Mouse (Mus musculus): ENCODE measurements around the gene Gm42417. TPM values are rescaled to one million over a fixed set of nuclear protein-coding genes. Genes with fewer than 3 reads are reported as not detected.
A peak's percentile ranks its signal among the peaks of the same experiment; 100 is the strongest.

The Gm42417 gene
- polyA plus RNA-seq, 1 experiment: 1.2 TPM

- no peak overlapping the region for H3K4me3 ChIP-seq (ENCODE audit: low read depth, low read length)
- no peak overlapping the region for H3K27ac ChIP-seq (ENCODE audit: insufficient read depth, low read length)
Observed at GRCm38 (mm10) chr1:36518259-36518658, 21.0 kb downstream of the Gm42417 start.

GRCm38 (mm10) chr1:36513718-36514117 is 25.5 kb downstream of the Gm42417 start:
- Histone ChIP-seq H3K36me3 (ENCODE audit: control insufficient read depth, insufficient read depth, low read length, poor library complexity, severe bottlenecking) (0 out of 2 replicates have a peak, but pooled peaks cover 8% of the 10 kb centered on the region), H3K27me3 (ENCODE audit: control insufficient read depth, insufficient read depth, low read length, poor library complexity, severe bottlenecking) (no peaks in the 10 kb centered on the region), H3K4me1 (ENCODE audit: control insufficient read depth, insufficient read depth, low read length) (peaks cover 2% of the 10 kb centered on the region), H3K4me3 (ENCODE audit: low read depth, low read length) (no peak overlapping the region), H3K27ac (ENCODE audit: insufficient read depth, low read length) (no peak overlapping the region), H3K9ac (ENCODE audit: low read depth, poor library complexity, severe bottlenecking) (no peak overlapping the region), H3K9me3 (replicated peaks; ENCODE audit: control insufficient read depth, insufficient read depth, low read length, poor library complexity, severe bottlenecking) (no peaks in the 10 kb centered on the region)
- TF ChIP-seq POLR2A (IDR thresholded peaks at IDR 0.05; ENCODE audit: insufficient read depth, low read length): no peak
- peak; percentile 71 for TF ChIP-seq CTCF (IDR thresholded peaks at IDR 0.05; ENCODE audit: low read depth, low read length)

More at GRCm38 (mm10) chr1:36518259-36518658, 21.0 kb downstream of the Gm42417 start:
- peaks cover 24% of the 10 kb centered on the region for H3K36me3 ChIP-seq (ENCODE audit: control insufficient read depth, insufficient read depth, low read length, poor library complexity, severe bottlenecking)
- no peak overlapping the region for H3K9ac ChIP-seq (ENCODE audit: low read depth, poor library complexity, severe bottlenecking)
- H3K9me3 ChIP-seq (replicated peaks; ENCODE audit: control insufficient read depth, insufficient read depth, low read length, poor library complexity, severe bottlenecking): no peaks in the 10 kb centered on the region
- peaks cover 2% of the 10 kb centered on the region for H3K4me1 ChIP-seq (ENCODE audit: control insufficient read depth, insufficient read depth, low read length)
- TF ChIP-seq CTCF (IDR thresholded peaks at IDR 0.05; ENCODE audit: low read depth, low read length) (no peak), EP300 (IDR thresholded peaks at IDR 0.05; ENCODE audit: insufficient read depth, low read depth, low read length) (no peak), POLR2A (IDR thresholded peaks at IDR 0.05; ENCODE audit: insufficient read depth, low read length) (no peak)
- H3K27me3 ChIP-seq (ENCODE audit: control insufficient read depth, insufficient read depth, low read length, poor library complexity, severe bottlenecking): no peaks in the 10 kb centered on the region

GRCm38 (mm10) chr1:36513310-36513709 is 25.9 kb downstream of the Gm42417 start:
- TF ChIP-seq CTCF (IDR thresholded peaks at IDR 0.05; ENCODE audit: low read depth, low read length): no peak
- no peak for TF ChIP-seq EP300 (IDR thresholded peaks at IDR 0.05; ENCODE audit: insufficient read depth, low read depth, low read length)
- no peak for TF ChIP-seq POLR2A (IDR thresholded peaks at IDR 0.05; ENCODE audit: insufficient read depth, low read length)
- Histone ChIP-seq H3K4me3 (ENCODE audit: low read depth, low read length) (peak overlapping the region; percentile 68), H3K4me1 (ENCODE audit: control insufficient read depth, insufficient read depth, low read length) (peaks cover 2% of the 10 kb centered on the region), H3K9me3 (replicated peaks; ENCODE audit: control insufficient read depth, insufficient read depth, low read length, poor library complexity, severe bottlenecking) (no peaks in the 10 kb centered on the region), H3K27ac (ENCODE audit: insufficient read depth, low read length) (no peak overlapping the region), H3K9ac (ENCODE audit: low read depth, poor library complexity, severe bottlenecking) (peak overlapping the region; percentile 97), H3K27me3 (ENCODE audit: control insufficient read depth, insufficient read depth, low read length, poor library complexity, severe bottlenecking) (no peaks in the 10 kb centered on the region), H3K36me3 (ENCODE audit: control insufficient read depth, insufficient read depth, low read length, poor library complexity, severe bottlenecking) (0 out of 2 replicates have a peak, but pooled peaks cover 8% of the 10 kb centered on the region)

GRCm38 (mm10) chr1:36512966-36513280 is 26.3 kb downstream of the Gm42417 start:
- no peaks in the 10 kb centered on the region for H3K9me3 ChIP-seq (replicated peaks; ENCODE audit: control insufficient read depth, insufficient read depth, low read length, poor library complexity, severe bottlenecking)
- H3K27ac ChIP-seq (ENCODE audit: insufficient read depth, low read length): no peak overlapping the region
- peaks cover 2% of the 10 kb centered on the region for H3K4me1 ChIP-seq (ENCODE audit: control insufficient read depth, insufficient read depth, low read length)

GRCm38 (mm10) chr1:36512089-36512965 is 26.9 kb downstream of the Gm42417 start:
- Histone ChIP-seq H3K27ac (ENCODE audit: insufficient read depth, low read length) (0 out of 2 replicates have a peak overlapping the region, but pooled peaks have one; percentile 11), H3K4me3 (ENCODE audit: low read depth, low read length) (peak overlapping the region; percentile 68), H3K27me3 (ENCODE audit: control insufficient read depth, insufficient read depth, low read length, poor library complexity, severe bottlenecking) (no peaks in the 10 kb centered on the region)

More at GRCm38 (mm10) chr1:36512966-36513280, 26.3 kb downstream of the Gm42417 start:
- Histone ChIP-seq H3K27me3 (ENCODE audit: control insufficient read depth, insufficient read depth, low read length, poor library complexity, severe bottlenecking) (no peaks in the 10 kb centered on the region), H3K9ac (ENCODE audit: low read depth, poor library complexity, severe bottlenecking) (peak overlapping the region; percentile 97), H3K36me3 (ENCODE audit: control insufficient read depth, insufficient read depth, low read length, poor library complexity, severe bottlenecking) (0 out of 2 replicates have a peak, but pooled peaks cover 8% of the 10 kb centered on the region), H3K4me3 (ENCODE audit: low read depth, low read length) (peak overlapping the region; percentile 68)
- TF ChIP-seq EP300 (IDR thresholded peaks at IDR 0.05; ENCODE audit: insufficient read depth, low read depth, low read length) (no peak), CTCF (IDR thresholded peaks at IDR 0.05; ENCODE audit: low read depth, low read length) (no peak), POLR2A (IDR thresholded peaks at IDR 0.05; ENCODE audit: insufficient read depth, low read length) (no peak)

More at GRCm38 (mm10) chr1:36512089-36512965, 26.9 kb downstream of the Gm42417 start:
- peak overlapping the region; percentile 97 for H3K9ac ChIP-seq (ENCODE audit: low read depth, poor library complexity, severe bottlenecking)
- TF ChIP-seq CTCF (IDR thresholded peaks at IDR 0.05; ENCODE audit: low read depth, low read length) (no peak), POLR2A (IDR thresholded peaks at IDR 0.05; ENCODE audit: insufficient read depth, low read length) (no peak), EP300 (IDR thresholded peaks at IDR 0.05; ENCODE audit: insufficient read depth, low read depth, low read length) (no peak)
- H3K36me3 ChIP-seq (ENCODE audit: control insufficient read depth, insufficient read depth, low read length, poor library complexity, severe bottlenecking): 0 out of 2 replicates have a peak, but pooled peaks cover 8% of the 10 kb centered on the region
- H3K4me1 ChIP-seq (ENCODE audit: control insufficient read depth, insufficient read depth, low read length): peaks cover 2% of the 10 kb centered on the region
- H3K9me3 ChIP-seq (replicated peaks; ENCODE audit: control insufficient read depth, insufficient read depth, low read length, poor library complexity, severe bottlenecking): no peaks in the 10 kb centered on the region
